Mouse (Mus musculus): ENCODE data around the gene Rpap1. TPM values are rescaled to one million over a fixed set of nuclear protein-coding genes. Genes with fewer than 3 reads are reported as not detected.

Rpap1 gene
- polyA plus RNA-seq, 1 experiment = 13.8 TPM

DNA sequence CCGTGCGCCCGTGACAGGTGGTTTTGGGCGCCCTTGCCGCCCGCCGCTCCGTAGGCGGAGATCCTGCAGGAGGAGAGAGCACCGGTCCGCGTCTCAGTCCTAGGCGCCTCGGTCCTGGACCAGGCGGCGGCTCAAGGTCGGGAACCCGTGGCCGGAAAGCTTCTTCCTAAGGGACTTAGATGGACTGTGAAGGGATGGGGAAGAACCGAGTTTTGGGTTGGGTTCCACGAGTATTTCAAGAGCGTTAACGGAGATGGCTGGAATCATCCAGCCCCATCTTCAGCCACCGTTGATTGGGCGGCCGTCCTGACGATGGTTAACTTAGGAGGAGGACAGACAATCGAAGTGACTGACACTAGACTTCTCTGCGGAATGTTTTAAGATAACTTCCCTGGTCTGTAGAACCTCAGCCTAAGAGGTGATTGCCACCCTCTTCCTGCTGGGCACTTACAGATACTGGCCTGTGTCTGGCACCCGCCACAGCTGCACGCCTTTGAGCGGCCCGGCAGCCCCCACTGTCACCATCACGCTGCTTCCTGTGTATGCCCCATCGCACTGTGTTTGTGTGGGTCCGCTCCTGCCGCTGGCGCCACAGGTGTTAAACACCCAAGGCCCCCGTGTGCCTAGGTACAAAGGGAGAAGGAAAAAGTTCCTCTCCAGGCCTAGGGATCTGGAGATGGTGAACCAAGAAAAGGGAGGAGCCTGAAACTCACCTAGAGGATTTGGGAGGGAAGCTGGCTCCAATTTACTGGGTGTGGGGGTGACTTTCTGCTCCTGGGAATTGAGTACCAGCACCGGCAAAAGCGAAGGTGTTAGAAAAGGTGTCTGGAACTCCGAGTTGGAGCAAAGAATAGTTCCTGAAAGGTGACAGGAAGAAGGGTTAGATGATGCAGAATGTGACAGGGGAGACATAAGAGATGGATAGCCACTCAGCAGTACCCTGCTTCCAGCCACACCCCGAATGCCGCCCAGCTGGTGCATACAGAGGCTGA is 28.2 kb downstream of the Rpap1 start:
- Histone ChIP-seq H3K4me3 (ENCODE audit: insufficient read depth, low read depth, low read length) (peak overlapping the region; percentile 52), H3K27ac (ENCODE audit: insufficient read depth, low read depth, low read length) (no peak overlapping the region), H3K36me3 (ENCODE audit: control insufficient read depth, insufficient read depth, low read length) (no peaks in the 10 kb centered on the region), H3K4me1 (ENCODE audit: control insufficient read depth, insufficient read depth, low read length) (peaks cover 4% of the 10 kb centered on the region; the same call in 1 of the 2 replicates), H3K27me3 (replicated peaks; ENCODE audit: control insufficient read depth, insufficient read depth, low read length) (peaks cover 2% of the 10 kb centered on the region)
- DNase-seq = no peak
- WGBS = 12% methylated on average over 44 of the region's 44 CpGs
- no peak for TF ChIP-seq POLR2A (IDR thresholded peaks at IDR 0.05; ENCODE audit: low read depth, low read length)
- no peak for TF ChIP-seq CTCF (conservative IDR thresholded peaks at IDR 0.05; ENCODE audit: insufficient read depth, insufficient read length, low read depth, low read length)

DNA sequence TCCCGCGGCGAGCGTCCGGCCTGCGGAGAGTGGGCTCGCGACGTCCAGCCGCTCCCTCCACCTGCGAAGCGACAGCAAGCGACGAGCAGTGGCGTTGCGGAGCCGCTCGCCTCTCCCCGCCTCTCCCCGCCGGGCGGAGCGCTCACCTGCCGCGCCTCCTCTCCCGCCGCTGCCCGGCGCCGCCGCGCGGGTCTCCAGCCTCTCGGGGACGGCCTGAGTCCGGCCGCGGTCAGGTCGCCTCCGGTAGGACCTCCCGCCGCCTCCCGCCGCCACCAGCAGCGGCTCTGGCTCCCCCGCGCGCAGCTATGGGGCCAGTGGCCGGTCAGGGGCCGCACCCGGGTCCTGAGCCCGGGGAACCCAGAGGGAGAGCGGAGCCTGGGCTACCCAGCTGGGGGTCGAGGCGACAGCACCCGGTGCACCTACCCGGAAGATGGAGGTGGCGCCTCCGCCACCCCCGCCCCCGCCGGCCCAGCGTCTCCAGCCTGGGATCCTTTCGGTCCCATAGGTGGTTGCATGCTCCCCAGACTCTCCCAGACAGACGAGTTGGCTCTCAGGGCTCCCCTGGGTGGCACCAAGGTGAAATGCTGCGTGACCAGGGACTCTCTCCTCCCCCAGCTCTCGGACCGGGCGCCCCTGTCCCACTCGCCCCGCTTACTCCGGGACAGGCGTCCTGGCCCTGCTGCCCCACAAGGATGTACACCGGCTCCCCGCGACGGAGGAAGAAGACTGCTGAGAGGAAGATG is 29.1 kb downstream of the Rpap1 start:
- peak; percentile 44 for DNase-seq
- peaks cover 2% of the 10 kb centered on the region for H3K27me3 ChIP-seq (replicated peaks; ENCODE audit: control insufficient read depth, insufficient read depth, low read length)
- under 1% methylated on average over 73 of the region's 77 CpGs for WGBS
- TF ChIP-seq CTCF (conservative IDR thresholded peaks at IDR 0.05; ENCODE audit: insufficient read depth, insufficient read length, low read depth, low read length) = no peak
- no peak for TF ChIP-seq POLR2A (IDR thresholded peaks at IDR 0.05; ENCODE audit: low read depth, low read length)
- H3K27ac ChIP-seq (ENCODE audit: insufficient read depth, low read depth, low read length) = no peak overlapping the region
- H3K36me3 ChIP-seq (ENCODE audit: control insufficient read depth, insufficient read depth, low read length) = no peaks in the 10 kb centered on the region
- H3K4me1 ChIP-seq (ENCODE audit: control insufficient read depth, insufficient read depth, low read length) = peaks cover 4% of the 10 kb centered on the region; the same call in 1 of the 2 replicates
- H3K4me3 ChIP-seq (ENCODE audit: insufficient read depth, low read depth, low read length) = peak overlapping the region; percentile 52

- Histone ChIP-seq H3K36me3 (ENCODE audit: control insufficient read depth, insufficient read depth, low read length) (no peaks in the 10 kb centered on the region), H3K27me3 (replicated peaks; ENCODE audit: control insufficient read depth, insufficient read depth, low read length) (peaks cover 2% of the 10 kb centered on the region), H3K4me3 (ENCODE audit: insufficient read depth, low read depth, low read length) (peak overlapping the region; percentile 52), H3K27ac (ENCODE audit: insufficient read depth, low read depth, low read length) (no peak overlapping the region), H3K4me1 (ENCODE audit: control insufficient read depth, insufficient read depth, low read length) (peaks cover 4% of the 10 kb centered on the region; the same call in 1 of the 2 replicates)
- TF ChIP-seq POLR2A (IDR thresholded peaks at IDR 0.05; ENCODE audit: low read depth, low read length) = no peak
- TF ChIP-seq CTCF (conservative IDR thresholded peaks at IDR 0.05; ENCODE audit: insufficient read depth, insufficient read length, low read depth, low read length) = no peak
- 5% methylated on average over 31 of the region's 31 CpGs for WGBS
- DNase-seq = peak; percentile 16
Observed at GRCm38 (mm10) chr2:119757601-119758100, 29.7 kb downstream of the Rpap1 start.

GRCm38 (mm10) chr2:119749260-119749659 is 38.1 kb downstream of the Rpap1 start:
- H3K4me1 ChIP-seq (ENCODE audit: control insufficient read depth, insufficient read depth, low read length) = no peaks in the 10 kb centered on the region
- no peak overlapping the region for H3K4me3 ChIP-seq (ENCODE audit: insufficient read depth, low read depth, low read length)
- H3K27me3 ChIP-seq (replicated peaks; ENCODE audit: control insufficient read depth, insufficient read depth, low read length) = no peaks in the 10 kb centered on the region
- no peaks in the 10 kb centered on the region for H3K36me3 ChIP-seq (ENCODE audit: control insufficient read depth, insufficient read depth, low read length)
- no peak for DNase-seq
- TF ChIP-seq POLR2A (IDR thresholded peaks at IDR 0.05; ENCODE audit: low read depth, low read length) (no peak), CTCF (conservative IDR thresholded peaks at IDR 0.05; ENCODE audit: insufficient read depth, insufficient read length, low read depth, low read length) (no peak)
- 66% methylated on average over 13 of the region's 13 CpGs for WGBS
- H3K27ac ChIP-seq (ENCODE audit: insufficient read depth, low read depth, low read length) = no peak overlapping the region

DNA sequence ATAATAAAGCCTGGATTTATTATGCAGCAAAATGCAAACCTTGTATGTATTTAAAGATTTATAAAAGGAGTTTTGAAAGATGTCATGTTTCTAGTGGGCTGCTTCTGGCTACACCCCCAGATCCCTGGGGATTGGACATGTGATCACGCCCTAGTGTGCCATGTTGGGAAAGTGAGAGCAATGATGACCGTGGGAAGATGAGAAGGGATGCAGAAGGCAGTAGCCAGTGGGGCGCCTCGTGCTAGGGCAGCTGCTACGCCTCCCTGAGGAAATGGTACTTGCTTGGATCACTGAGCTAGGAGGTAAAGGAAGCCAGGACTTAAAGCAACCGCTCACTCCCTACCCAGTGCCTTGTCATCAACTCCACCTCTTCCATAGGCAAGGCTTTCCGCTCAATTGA is 39.8 kb downstream of the Rpap1 start:
- no peak for DNase-seq
- Histone ChIP-seq H3K27me3 (replicated peaks; ENCODE audit: control insufficient read depth, insufficient read depth, low read length) (no peaks in the 10 kb centered on the region), H3K4me1 (ENCODE audit: control insufficient read depth, insufficient read depth, low read length) (no peaks in the 10 kb centered on the region), H3K27ac (ENCODE audit: insufficient read depth, low read depth, low read length) (no peak overlapping the region), H3K36me3 (ENCODE audit: control insufficient read depth, insufficient read depth, low read length) (no peaks in the 10 kb centered on the region), H3K4me3 (ENCODE audit: insufficient read depth, low read depth, low read length) (no peak overlapping the region)
- 75% methylated on average over 7 of the region's 7 CpGs for WGBS
- TF ChIP-seq POLR2A (IDR thresholded peaks at IDR 0.05; ENCODE audit: low read depth, low read length) = no peak
- TF ChIP-seq CTCF (conservative IDR thresholded peaks at IDR 0.05; ENCODE audit: insufficient read depth, insufficient read length, low read depth, low read length) = no peak

DNA sequence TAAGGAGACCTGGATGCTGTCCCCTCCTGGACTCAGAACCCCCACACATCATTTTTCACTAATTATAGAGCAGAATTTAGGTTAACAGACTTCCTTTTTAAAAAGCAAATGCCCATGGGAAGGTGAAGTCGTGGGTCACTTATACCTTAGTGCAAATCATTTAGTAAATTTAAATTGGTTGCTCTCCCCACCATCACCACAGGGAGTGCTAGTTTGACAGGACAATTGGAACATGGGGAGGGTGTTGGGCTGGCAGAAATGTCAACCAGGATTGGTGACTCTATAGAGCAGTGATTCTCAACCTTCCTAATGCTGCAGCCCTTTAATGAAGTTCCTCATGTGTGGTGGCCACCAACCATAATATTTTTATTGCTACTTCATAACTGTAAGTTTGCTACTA is 42.1 kb downstream of the Rpap1 start:
- TF ChIP-seq CTCF (conservative IDR thresholded peaks at IDR 0.05; ENCODE audit: insufficient read depth, insufficient read length, low read depth, low read length) (peak; percentile 43), POLR2A (IDR thresholded peaks at IDR 0.05; ENCODE audit: low read depth, low read length) (no peak)
- no peak overlapping the region for H3K27ac ChIP-seq (ENCODE audit: insufficient read depth, low read depth, low read length)
- H3K27me3 ChIP-seq (replicated peaks; ENCODE audit: control insufficient read depth, insufficient read depth, low read length) = no peaks in the 10 kb centered on the region
- H3K4me3 ChIP-seq (ENCODE audit: insufficient read depth, low read depth, low read length) = no peak overlapping the region
- H3K36me3 ChIP-seq (ENCODE audit: control insufficient read depth, insufficient read depth, low read length) = no peaks in the 10 kb centered on the region
- no peaks in the 10 kb centered on the region for H3K4me1 ChIP-seq (ENCODE audit: control insufficient read depth, insufficient read depth, low read length)
- peak; percentile 30 for DNase-seq
- WGBS = 28% methylated on average over 1 of the region's 1 CpGs

All from kidney, adult 2 months (tissue).